Mouse (Mus musculus) liver, adult 2 months (tissue): ENCODE data around the gene Spice1. TPM values are rescaled to one million over a fixed set of nuclear protein-coding genes. Genes with fewer than 3 reads are reported as not detected.
A peak's percentile ranks its signal among the peaks of the same experiment; 100 is the strongest.

Experiments
- DNase-seq: peaks from one replicate; pipeline ENCODE4 v3.0.0-alpha.2; 2011; ENCODE audit warnings: low read depth, low spot score; ENCODE audit errors: extremely low read depth
- H3K27ac ChIP-seq: fragments of 200-500 bp; replicated peaks from 2 replicates; pipeline ENCODE4 v1.5.1; 2012; ENCODE audit warnings: low read depth, mild to moderate bottlenecking, control low read depth, inconsistent platforms, low read length; ENCODE audit not compliant: insufficient read depth
- H3K27me3 ChIP-seq: fragments of 200-500 bp; 2 replicates; pipeline ENCODE4 v1.6.1; 2012; ENCODE audit warnings: mild to moderate bottlenecking, moderate library complexity, low read length, inconsistent platforms; ENCODE audit not compliant: control insufficient read depth, insufficient read depth
- H3K36me3 ChIP-seq: fragments of 200-500 bp; 2 replicates; pipeline ENCODE4 v1.6.1; 2012; ENCODE audit warnings: low read length, inconsistent platforms; ENCODE audit not compliant: control insufficient read depth, insufficient read depth
- H3K4me1 ChIP-seq: fragments of 200-500 bp; 2 replicates; pipeline ENCODE4 v1.6.1; 2011; ENCODE audit warnings: low read length; ENCODE audit not compliant: control insufficient read depth, insufficient read depth
- H3K4me3 ChIP-seq: fragments of 200-500 bp; 2 replicates; pipeline ENCODE4 v1.5.1; 2011; ENCODE audit warnings: low read depth, mild to moderate bottlenecking, control low read depth, low read length, moderate library complexity; ENCODE audit not compliant: insufficient read depth
- H3K79me2 ChIP-seq: fragments of 200-500 bp; 2 replicates; pipeline ENCODE4 v1.6.1; 2012; ENCODE audit warnings: inconsistent platforms, mild to moderate bottlenecking, low read length, moderate library complexity; ENCODE audit not compliant: control insufficient read depth, insufficient read depth
- H3K9ac ChIP-seq: fragments of 200-500 bp; 2 replicates; pipeline ENCODE4 v1.6.1; 2012; ENCODE audit warnings: low read depth, mild to moderate bottlenecking, control low read depth, inconsistent platforms, low read length
- CTCF ChIP-seq: fragments of 200-500 bp; IDR thresholded peaks from 2 replicates; pipeline ENCODE4 v1.5.1; 2011; ENCODE audit warnings: low read depth, low read length, control low read depth
- POLR2A ChIP-seq: fragments of 200-500 bp; IDR thresholded peaks from 2 replicates; pipeline ENCODE4 v1.6.1; 2011; ENCODE audit warnings: low read length, control low read depth; ENCODE audit not compliant: insufficient read depth; ENCODE audit errors: extremely low read depth
- WGBS: fragments of 180-500 bp; shearing (Covaris S2); methylation state at CpG from one replicate; pipeline ENCODE4 v1.1.7; 2018; 5-methylcytosine and 5-hydroxymethylcytosine counted together
- polyA plus RNA-seq: library from polyadenylated mRNA; depleted of rRNA; stranded (reverse); fragments of >200 nt; gene quantifications from 2 replicates; pipeline ENCODE4 v1.2.3, GENCODE M21; 2012; rRNA removed
- total RNA-seq: library from RNA; depleted of rRNA; stranded (reverse); fragments of >200 nt; gene quantifications from 2 replicates; pipeline ENCODE4 v1.2.3, GENCODE M21; 2014; rRNA removed

Spice1 gene
- total RNA-seq (2.3 and 3.8 TPM in 2 replicates), polyA plus RNA-seq (1.3 and 1.7 TPM in 2 replicates)

- peak within 1 kb of the TSS; percentile 87 for H3K4me3 ChIP-seq
- H3K27ac ChIP-seq: peak within 1 kb of the TSS; percentile 84
- under 1% methylated on average over 67 of the region's 67 CpGs for WGBS
- TF ChIP-seq CTCF: peak; percentile 54; the same call in 1 of the 2 replicates
- TF ChIP-seq POLR2A: peak; percentile 50; the same call in 1 of the 2 replicates
- H3K4me1 ChIP-seq: peaks cover 5% of the 10 kb centered on the region; the same call in 1 of the 2 replicates
- H3K27me3 ChIP-seq: no peaks in the 10 kb centered on the region
- no peaks in the 10 kb centered on the region for H3K79me2 ChIP-seq
- no peaks in the 10 kb centered on the region for H3K36me3 ChIP-seq
- H3K9ac ChIP-seq: peak within 1 kb of the TSS; percentile 89
- peak; percentile 81 for DNase-seq
These were observed at the start of gene Spice1 for GRCm38 (mm10) chr16:44347071-44347901. Gene Spice1, plus strand, starts transcription at chr16:44347121.

GRCm38 (mm10) chr16:44299438-44300093, 47.4 kb upstream of the Spice1 start:
- WGBS: 84% methylated on average over 20 of the region's 20 CpGs
- Histone ChIP-seq H3K4me1 (no peaks in the 10 kb centered on the region), H3K36me3 (no peaks in the 10 kb centered on the region), H3K79me2 (no peaks in the 10 kb centered on the region), H3K4me3 (no peak overlapping the region), H3K27ac (no peak overlapping the region), H3K9ac (no peak overlapping the region), H3K27me3 (no peaks in the 10 kb centered on the region)
- peak; percentile 1 for DNase-seq
- TF ChIP-seq CTCF (peak; percentile 41; the same call in 1 of the 2 replicates), POLR2A (no peak)

- no peak overlapping the region for H3K4me3 ChIP-seq
- H3K79me2 ChIP-seq: no peaks in the 10 kb centered on the region
- WGBS: 33% methylated on average over 10 of the region's 10 CpGs
- no peak overlapping the region for H3K27ac ChIP-seq
- no peaks in the 10 kb centered on the region for H3K4me1 ChIP-seq
- no peak for DNase-seq
- no peak overlapping the region for H3K9ac ChIP-seq
- no peaks in the 10 kb centered on the region for H3K27me3 ChIP-seq
- no peak for TF ChIP-seq CTCF
- TF ChIP-seq POLR2A: no peak
- no peaks in the 10 kb centered on the region for H3K36me3 ChIP-seq
These were observed 44.6 kb upstream of the Spice1 start for GRCm38 (mm10) chr16:44302126-44302892.

GRCm38 (mm10) chr16:44303822-44304221, 43.1 kb upstream of the Spice1 start:
- Histone ChIP-seq H3K27ac (no peak overlapping the region), H3K79me2 (no peaks in the 10 kb centered on the region), H3K9ac (no peak overlapping the region), H3K36me3 (no peaks in the 10 kb centered on the region), H3K4me1 (no peaks in the 10 kb centered on the region), H3K4me3 (no peak overlapping the region), H3K27me3 (no peaks in the 10 kb centered on the region)
- no peak for DNase-seq
- 84% methylated on average over 2 of the region's 2 CpGs for WGBS
- TF ChIP-seq POLR2A (no peak), CTCF (no peak)

- no peaks in the 10 kb centered on the region for H3K36me3 ChIP-seq
- TF ChIP-seq CTCF (no peak), POLR2A (no peak)
These were observed 41.3 kb upstream of the Spice1 start for GRCm38 (mm10) chr16:44305606-44306005.

More at GRCm38 (mm10) chr16:44305606-44306005, 41.3 kb upstream of the Spice1 start:
- no peaks in the 10 kb centered on the region for H3K27me3 ChIP-seq
- 40% methylated on average over 3 of the region's 3 CpGs for WGBS
- no peak overlapping the region for H3K4me3 ChIP-seq
- no peak overlapping the region for H3K27ac ChIP-seq
- peak; percentile 11 for DNase-seq
- no peaks in the 10 kb centered on the region for H3K79me2 ChIP-seq
- H3K4me1 ChIP-seq: no peaks in the 10 kb centered on the region
- H3K9ac ChIP-seq: no peak overlapping the region
